ENCODE assay signal across 8 mouse cellular contexts in genomic region chr17:12290735-12291134, GRCm38 (mm10). TPM values are rescaled to one million over a fixed set of nuclear protein-coding genes. Genes with fewer than 3 reads are reported as not detected.
DNase-seq lines count a peak whose midpoint lies in the region; ATAC-seq and TF ChIP-seq lines count a peak whose summit lies in the region.

No protein-coding gene starts in this region.

- in situ Hi-C loops in Patski (cut with MboI; ENCODE audit: low pct_unique_long_range_greater_than_20kb): no loop called here

- DNase-seq in heart, adult 18-20 months: peak; percentile 56 to 81
- peak; percentile 76 for DNase-seq in Patski (ENCODE audit: low read depth, low spot score)
- DNase-seq in retina, embryonic 14.5 days (ENCODE audit: low spot score): peak; percentile 53
- DNase-seq in MN1 (ENCODE audit: low spot score): no peak
- no peak for DNase-seq in thymus, postnatal 4 days

- POLR2A ChIA-PET in Patski (lab: Charles Lee): interaction anchor here (0.9 to 1.0 kb wide), 2 partner anchors 9 kb away, joined by 3 to 4 read pairs; no protein-coding TSS in a partner anchor

- no peak overlapping the region for H3K4me2 ChIP-seq in heart, embryonic 12.5 days
- peak overlapping the region; percentile 18; the same call in 1 of the 2 replicates for H3K4me2 ChIP-seq in forebrain, embryonic 13.5 days
- no peak overlapping the region for H3K4me2 ChIP-seq in limb, embryonic 13.5 days (replicated peaks)

- TF ChIP-seq CTCF in Patski (IDR thresholded peaks at IDR 0.05): no peak

- H3K9me3 ChIP-seq in heart, embryonic 12.5 days (replicated peaks): peaks cover 4% of the 10 kb centered on the region; the same call in 1 of the 2 replicates
- no peaks in the 10 kb centered on the region for H3K9me3 ChIP-seq in forebrain, embryonic 13.5 days (replicated peaks)
- no peaks in the 10 kb centered on the region for H3K9me3 ChIP-seq in limb, embryonic 13.5 days

- H3K27ac ChIP-seq in heart, embryonic 12.5 days (ENCODE audit: poor library complexity, severe bottlenecking): no peak overlapping the region
- H3K27ac ChIP-seq in forebrain, embryonic 13.5 days: peak overlapping the region; percentile 75
- H3K27ac ChIP-seq in limb, embryonic 13.5 days: peak overlapping the region; percentile 48; the same call in 1 of the 2 replicates

- H3K9ac ChIP-seq in heart, embryonic 12.5 days: no peak overlapping the region
- H3K9ac ChIP-seq in forebrain, embryonic 13.5 days: peak overlapping the region; percentile 50; the same call in 1 of the 2 replicates
- H3K9ac ChIP-seq in limb, embryonic 13.5 days: no peak overlapping the region

- peaks cover 22% of the 10 kb centered on the region for H3K4me1 ChIP-seq in heart, embryonic 12.5 days (replicated peaks)
- H3K4me1 ChIP-seq in forebrain, embryonic 13.5 days: peaks cover 40% of the 10 kb centered on the region
- H3K4me1 ChIP-seq in limb, embryonic 13.5 days: peaks cover 35% of the 10 kb centered on the region

- peaks cover 10% of the 10 kb centered on the region; the same call in 1 of the 2 replicates for H3K36me3 ChIP-seq in heart, embryonic 12.5 days
- 0 out of 2 replicates have a peak, but pooled peaks cover 2% of the 10 kb centered on the region for H3K36me3 ChIP-seq in forebrain, embryonic 13.5 days (ENCODE audit: poor library complexity, severe bottlenecking)
- H3K36me3 ChIP-seq in limb, embryonic 13.5 days: peaks cover 7% of the 10 kb centered on the region; the same call in 1 of the 2 replicates

- CTCF ChIA-PET in Patski (lab: Charles Lee): interaction anchor here (1.3 to 1.5 kb wide), 3 partner anchors 14 to 78 kb away, joined by 5 to 6 read pairs (median 5); no protein-coding TSS in a partner anchor

- H3K4me3 ChIP-seq in heart, embryonic 12.5 days: no peak overlapping the region
- no peak overlapping the region for H3K4me3 ChIP-seq in forebrain, embryonic 13.5 days
- H3K4me3 ChIP-seq in limb, embryonic 13.5 days: no peak overlapping the region

- 51% methylated on average over 10 of the region's 10 CpGs for WGBS in heart, embryonic 12.5 days
- 24% methylated on average over 10 of the region's 10 CpGs for WGBS in forebrain, embryonic 13.5 days
- 29% methylated on average over 10 of the region's 10 CpGs for WGBS in limb, embryonic 13.5 days

- no peak for ATAC-seq in heart, embryonic 12.5 days (ENCODE audit: insufficient number of reproducible peaks, low FRiP score)
- ATAC-seq in Patski: peak; percentile 75
- peak; percentile 95 for ATAC-seq in forebrain, embryonic 13.5 days
- peak; percentile 94 for ATAC-seq in limb, embryonic 13.5 days (ENCODE audit: low FRiP score, low read depth)

- no peaks in the 10 kb centered on the region for H3K27me3 ChIP-seq in heart, embryonic 12.5 days (replicated peaks)
- no peaks in the 10 kb centered on the region for H3K27me3 ChIP-seq in Patski
- no peaks in the 10 kb centered on the region for H3K27me3 ChIP-seq in forebrain, embryonic 13.5 days
- no peaks in the 10 kb centered on the region for H3K27me3 ChIP-seq in limb, embryonic 13.5 days

RNA-seq across cellular contexts. Expression of gene Map3k4, which starts 27.9 kb away (rescaled TPM):
- 10 to 100 TPM; 44.7 to 49.8 TPM for total RNA-seq in heart, adult 18-20 months (2021)
- polyA plus RNA-seq in heart, embryonic 12.5 days (2016; fragmentation: Nextera tagmentation; extraction: Ambion mirVana): 42.9 and 47.4 TPM in 2 replicates
- 49.3 TPM for polyA plus RNA-seq in Patski (2021)
- polyA plus RNA-seq in forebrain, embryonic 13.5 days (2015; fragmentation: Nextera tagmentation; extraction: Ambion mirVana): 44.9 and 46.4 TPM in 2 replicates
- polyA plus RNA-seq in limb, embryonic 13.5 days (2015; fragmentation: Nextera tagmentation; extraction: Ambion mirVana): 42.6 and 42.7 TPM in 2 replicates

Comparison
In these comparisons a context has a peak if more than half of its experiments do, and no peak if none do; other contexts are left out.
1. DNase-seq: peak in heart, adult 18-20 months (2 of 2), Patski (single experiment) and retina, embryonic 14.5 days (single experiment); none in MN1 (single experiment) and thymus, postnatal 4 days (single experiment).